Mouse (Mus musculus): ENCODE data around the gene Gm42420. TPM values are rescaled to one million over a fixed set of nuclear protein-coding genes. Genes with fewer than 3 reads are reported as not detected.
A peak's percentile ranks its signal among the peaks of the same experiment; 100 is the strongest.

Gene Gm42420
- polyA plus RNA-seq, 1 experiment from 2014 or later: 1.5 TPM

DNA sequence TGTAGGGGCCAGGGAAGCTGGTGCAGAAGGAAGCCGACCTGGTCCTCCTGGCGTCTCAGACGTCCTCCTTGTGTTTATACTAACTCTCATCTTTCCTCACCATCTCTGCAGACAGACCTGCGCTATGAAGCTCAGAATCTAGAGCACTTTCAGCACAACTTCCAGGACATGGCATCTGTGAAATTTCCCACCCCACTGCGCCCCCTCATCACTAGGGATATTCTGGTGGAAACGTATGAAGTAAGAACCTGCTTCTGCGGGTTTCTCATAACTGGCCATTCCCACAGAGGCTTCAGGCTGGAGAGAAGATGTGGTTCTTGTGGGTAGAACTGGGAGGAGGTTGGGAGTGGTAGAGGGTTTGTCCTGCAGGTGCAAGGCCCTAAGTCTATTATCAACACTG is 6.0 kb upstream of the Gm42420 start:
- no peak for DNase-seq (ENCODE audit: low spot score)
- Histone ChIP-seq H3K4me1 (peaks cover 6% of the 10 kb centered on the region), H3K4me3 (no peak overlapping the region), H3K27ac (no peak overlapping the region), H3K9me3 (no peaks in the 10 kb centered on the region), H3K27me3 (ENCODE audit: insufficient read depth, poor library complexity, severe bottlenecking) (no peaks in the 10 kb centered on the region), H3K36me3 (peaks cover 36% of the 10 kb centered on the region)
- WGBS: 86% methylated on average over 7 of the region's 7 CpGs

GRCm38 (mm10) chr6:39580558-39580957 is 5.0 kb upstream of the Gm42420 start:
- H3K4me1 ChIP-seq: 0 out of 2 replicates have a peak, but pooled peaks cover 4% of the 10 kb centered on the region
- WGBS: 69% methylated on average over 2 of the region's 2 CpGs
- H3K4me3 ChIP-seq: no peak overlapping the region
- no peaks in the 10 kb centered on the region for H3K27me3 ChIP-seq (ENCODE audit: insufficient read depth, poor library complexity, severe bottlenecking)
- H3K27ac ChIP-seq: peak overlapping the region; percentile 59; the same call in 1 of the 2 replicates
- no peak for DNase-seq (ENCODE audit: low spot score)
- H3K36me3 ChIP-seq: peaks cover 40% of the 10 kb centered on the region
- no peaks in the 10 kb centered on the region for H3K9me3 ChIP-seq

- peak; percentile 88 for DNase-seq (ENCODE audit: low spot score)
- Histone ChIP-seq H3K4me1 (0 out of 2 replicates have a peak, but pooled peaks cover 6% of the 10 kb centered on the region), H3K36me3 (peaks cover 47% of the 10 kb centered on the region), H3K27ac (peak overlapping the region; percentile 59; the same call in 1 of the 2 replicates), H3K9me3 (no peaks in the 10 kb centered on the region), H3K27me3 (ENCODE audit: insufficient read depth, poor library complexity, severe bottlenecking) (no peaks in the 10 kb centered on the region), H3K4me3 (no peak overlapping the region)
- WGBS: 73% methylated on average over 7 of the region's 7 CpGs
Observed at GRCm38 (mm10) chr6:39581087-39581784, 4.3 kb upstream of the Gm42420 start.

DNA sequence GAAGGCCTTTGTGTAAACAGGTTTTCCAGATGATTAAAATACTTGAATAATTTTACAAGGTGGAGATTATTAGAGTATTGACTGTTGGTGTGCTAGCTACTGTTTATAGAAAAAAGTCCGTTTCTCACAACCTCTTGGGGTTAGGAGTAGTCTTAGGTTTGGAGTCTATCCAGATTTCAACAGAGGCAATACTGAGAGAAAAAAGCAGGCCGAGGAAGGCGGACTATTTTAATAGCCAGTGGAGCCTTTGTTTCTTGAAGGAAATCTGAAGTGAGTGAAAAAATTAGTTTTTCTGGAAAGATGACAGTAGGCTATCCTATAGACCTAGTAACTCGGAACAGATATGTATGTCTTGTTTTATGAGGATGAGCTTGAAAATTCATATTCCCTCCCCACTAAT is 5.9 kb downstream of the Gm42420 start:
- Histone ChIP-seq H3K9me3 (no peaks in the 10 kb centered on the region), H3K27ac (0 out of 2 replicates have a peak overlapping the region, but pooled peaks have one; percentile 98), H3K4me3 (0 out of 2 replicates have a peak overlapping the region, but pooled peaks have one; percentile 81), H3K27me3 (ENCODE audit: insufficient read depth, poor library complexity, severe bottlenecking) (no peaks in the 10 kb centered on the region), H3K36me3 (peaks cover 38% of the 10 kb centered on the region), H3K4me1 (peaks cover 8% of the 10 kb centered on the region)
- WGBS: 93% methylated on average over 4 of the region's 4 CpGs
- DNase-seq (ENCODE audit: low spot score): no peak

DNA sequence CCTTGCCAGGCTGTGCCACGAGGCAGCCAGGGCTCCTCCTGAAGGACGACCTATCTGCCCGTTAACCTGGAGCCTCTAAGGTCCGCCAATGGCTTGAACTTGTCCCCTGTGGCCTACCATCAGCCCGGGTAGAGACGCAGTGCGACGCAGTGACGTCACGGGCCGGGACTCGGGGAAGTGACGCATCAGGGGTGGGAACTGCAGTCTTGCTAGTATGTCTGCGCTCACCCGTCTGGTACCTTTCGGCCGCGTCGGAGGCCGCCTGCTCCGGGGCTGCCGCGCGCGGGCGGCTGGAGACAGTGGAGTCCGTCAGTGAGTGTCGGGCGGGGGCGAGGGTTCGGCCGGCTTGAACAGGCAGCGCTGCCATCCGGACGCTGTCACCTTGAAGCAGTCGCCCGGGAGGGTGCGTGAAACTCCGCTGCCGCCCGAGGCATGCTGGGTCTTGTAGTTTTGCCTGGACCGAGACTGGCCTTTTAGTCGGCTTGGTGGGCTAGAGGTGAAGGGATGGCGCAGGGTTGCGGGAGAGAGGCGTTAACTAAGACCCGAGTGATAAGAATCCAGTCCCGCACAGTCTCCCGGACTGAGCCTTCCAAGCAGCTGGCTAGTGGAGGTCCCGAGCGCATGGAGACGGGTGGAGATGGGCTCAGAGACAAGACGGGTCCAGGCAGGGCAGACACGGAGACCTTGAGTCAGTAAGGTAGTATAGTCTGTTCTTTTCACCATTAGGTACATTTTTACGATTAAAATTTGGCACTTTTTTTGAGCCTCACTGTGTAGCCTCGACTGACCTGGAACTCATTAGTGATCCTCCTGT is 7.1 kb downstream of the Gm42420 start, which contains the start of gene Ndufb2:
Gene Ndufb2, plus strand, starts transcription at position 174 of the 814 bp plus-strand sequence.
- Histone ChIP-seq H3K4me3 (peak within 1 kb of the TSS; percentile 81), H3K27ac (peak within 1 kb of the TSS; percentile 98), H3K4me1 (peaks cover 8% of the 10 kb centered on the region), H3K27me3 (ENCODE audit: insufficient read depth, poor library complexity, severe bottlenecking) (no peaks in the 10 kb centered on the region), H3K36me3 (peaks cover 39% of the 10 kb centered on the region), H3K9me3 (no peaks in the 10 kb centered on the region)
- WGBS: under 1% methylated on average over 56 of the region's 56 CpGs
- peak; percentile 98 for DNase-seq (ENCODE audit: low spot score)

GRCm38 (mm10) chr6:39600851-39601250 is 15.3 kb downstream of the Gm42420 start:
- Histone ChIP-seq H3K9me3 (no peaks in the 10 kb centered on the region), H3K36me3 (peaks cover 66% of the 10 kb centered on the region), H3K4me1 (no peaks in the 10 kb centered on the region), H3K27me3 (ENCODE audit: insufficient read depth, poor library complexity, severe bottlenecking) (no peaks in the 10 kb centered on the region), H3K4me3 (no peak overlapping the region), H3K27ac (no peak overlapping the region)
- 95% methylated on average over 3 of the region's 3 CpGs for WGBS
- no peak for DNase-seq (ENCODE audit: low spot score)

- Histone ChIP-seq H3K36me3 (peaks cover 57% of the 10 kb centered on the region), H3K27ac (no peak overlapping the region)
Observed at GRCm38 (mm10) chr6:39601828-39602227, 16.3 kb downstream of the Gm42420 start.

DNA sequence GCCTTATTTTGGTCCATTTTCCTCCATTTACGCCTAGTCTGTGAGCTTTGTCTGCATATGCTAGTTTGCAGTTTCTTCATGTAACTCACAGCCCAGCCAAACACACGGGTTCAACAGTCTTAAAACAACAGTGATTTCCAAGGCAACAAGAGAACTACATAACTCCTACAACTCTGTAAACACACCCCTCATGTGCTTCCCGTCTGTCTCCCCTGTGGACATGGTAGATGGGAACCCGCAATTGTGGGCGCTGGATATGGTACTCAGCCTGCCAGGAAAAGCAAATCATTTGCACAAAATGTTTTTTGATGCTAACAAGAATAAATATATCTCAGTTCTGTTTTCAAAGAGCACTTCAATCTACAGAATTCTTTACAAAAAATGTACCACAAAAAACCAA is 19.0 kb downstream of the Gm42420 start:
- peaks cover 6% of the 10 kb centered on the region; the same call in 1 of the 2 replicates for H3K4me1 ChIP-seq
- H3K9me3 ChIP-seq: no peaks in the 10 kb centered on the region
- no peak overlapping the region for H3K4me3 ChIP-seq
- peaks cover 36% of the 10 kb centered on the region for H3K36me3 ChIP-seq
- WGBS: 80% methylated on average over 5 of the region's 5 CpGs
- H3K27me3 ChIP-seq (ENCODE audit: insufficient read depth, poor library complexity, severe bottlenecking): no peaks in the 10 kb centered on the region
- no peak overlapping the region for H3K27ac ChIP-seq
- no peak for DNase-seq (ENCODE audit: low spot score)

More at GRCm38 (mm10) chr6:39601828-39602227, 16.3 kb downstream of the Gm42420 start:
- WGBS: 83% methylated on average over 3 of the region's 3 CpGs
- H3K4me3 ChIP-seq: no peak overlapping the region
- peaks cover 6% of the 10 kb centered on the region; the same call in 1 of the 2 replicates for H3K4me1 ChIP-seq
- no peaks in the 10 kb centered on the region for H3K9me3 ChIP-seq
- no peak for DNase-seq (ENCODE audit: low spot score)
- no peaks in the 10 kb centered on the region for H3K27me3 ChIP-seq (ENCODE audit: insufficient read depth, poor library complexity, severe bottlenecking)

DNA sequence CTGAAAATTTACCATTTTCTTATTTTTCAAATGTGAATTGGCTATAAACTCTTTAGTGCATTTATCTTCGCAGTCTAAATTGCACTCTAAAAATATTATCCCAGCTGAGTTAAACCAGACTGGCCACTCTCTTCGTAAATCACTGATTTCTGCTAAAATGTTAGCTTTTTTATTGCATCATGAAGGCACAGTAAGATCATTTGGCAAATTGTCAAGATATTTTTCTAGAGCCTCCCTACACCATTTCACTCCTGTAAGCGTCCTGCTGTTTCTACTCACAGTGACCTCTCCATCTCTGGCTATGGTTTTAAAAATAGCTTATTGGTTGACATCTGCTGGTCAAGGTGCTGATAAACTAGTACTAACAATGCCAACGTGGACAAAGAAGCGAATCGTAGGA is 20.5 kb downstream of the Gm42420 start:
- WGBS: 55% methylated on average over 6 of the region's 6 CpGs
- Histone ChIP-seq H3K4me1 (peaks cover 6% of the 10 kb centered on the region; the same call in 1 of the 2 replicates), H3K27ac (no peak overlapping the region), H3K36me3 (peaks cover 25% of the 10 kb centered on the region; the same call in 1 of the 2 replicates), H3K4me3 (no peak overlapping the region), H3K9me3 (no peaks in the 10 kb centered on the region), H3K27me3 (ENCODE audit: insufficient read depth, poor library complexity, severe bottlenecking) (no peaks in the 10 kb centered on the region)
- DNase-seq (ENCODE audit: low spot score): no peak

DNA sequence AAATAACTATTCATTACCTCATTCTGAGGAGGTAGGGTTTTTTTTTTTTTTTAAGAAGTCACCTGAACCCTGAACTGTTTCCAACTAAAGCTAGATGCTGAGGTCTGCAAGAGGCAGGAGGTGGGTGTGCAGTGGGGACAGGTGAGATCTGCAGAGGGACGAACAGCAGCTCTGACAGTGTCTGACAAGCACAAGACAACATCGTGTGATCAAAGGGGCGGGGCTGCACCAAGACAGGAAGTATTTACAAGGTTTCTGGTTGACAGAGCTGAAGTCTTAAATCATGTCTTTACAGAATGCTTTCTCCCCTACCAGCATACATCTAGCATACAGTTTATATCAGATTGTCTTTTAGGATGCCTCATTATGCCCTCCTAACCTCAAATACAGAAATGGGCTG is 21.3 kb downstream of the Gm42420 start:
- H3K4me1 ChIP-seq: peaks cover 6% of the 10 kb centered on the region; the same call in 1 of the 2 replicates
- DNase-seq (ENCODE audit: low spot score): no peak
- H3K27me3 ChIP-seq (ENCODE audit: insufficient read depth, poor library complexity, severe bottlenecking): no peaks in the 10 kb centered on the region
- no peak overlapping the region for H3K4me3 ChIP-seq
- 52% methylated on average over 3 of the region's 3 CpGs for WGBS
- peaks cover 24% of the 10 kb centered on the region; the same call in 1 of the 2 replicates for H3K36me3 ChIP-seq
- no peaks in the 10 kb centered on the region for H3K9me3 ChIP-seq
- H3K27ac ChIP-seq: no peak overlapping the region

DNA sequence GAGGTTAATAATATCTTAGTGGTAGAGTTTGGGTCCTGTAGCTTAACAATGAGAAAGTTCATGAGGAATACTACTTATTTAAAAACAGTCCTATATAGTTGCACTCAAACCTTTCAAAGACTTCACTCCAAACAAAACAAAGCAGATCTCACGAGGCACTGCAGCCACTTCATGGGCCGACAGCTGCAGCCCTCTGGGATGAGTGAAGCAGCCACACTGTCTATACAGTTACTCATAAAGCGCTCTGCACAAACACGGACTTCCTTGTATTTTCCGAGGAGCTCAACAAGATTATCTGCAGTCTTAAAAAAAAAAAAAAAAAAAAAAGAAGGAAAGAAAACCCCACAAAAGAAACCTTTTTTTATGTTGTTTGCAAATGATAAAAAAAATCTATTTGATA is 21.8 kb downstream of the Gm42420 start:
- DNase-seq (ENCODE audit: low spot score): no peak
- Histone ChIP-seq H3K27me3 (ENCODE audit: insufficient read depth, poor library complexity, severe bottlenecking) (no peaks in the 10 kb centered on the region), H3K36me3 (peaks cover 22% of the 10 kb centered on the region; the same call in 1 of the 2 replicates), H3K4me1 (peaks cover 6% of the 10 kb centered on the region; the same call in 1 of the 2 replicates), H3K27ac (no peak overlapping the region), H3K9me3 (no peaks in the 10 kb centered on the region), H3K4me3 (no peak overlapping the region)
- WGBS: 62% methylated on average over 5 of the region's 5 CpGs

GRCm38 (mm10) chr6:39610207-39610606 is 24.7 kb downstream of the Gm42420 start:
- H3K27me3 ChIP-seq (ENCODE audit: insufficient read depth, poor library complexity, severe bottlenecking): no peaks in the 10 kb centered on the region
- no peak for DNase-seq (ENCODE audit: low spot score)
- no peak overlapping the region for H3K27ac ChIP-seq
- no peaks in the 10 kb centered on the region for H3K9me3 ChIP-seq
- H3K4me3 ChIP-seq: no peak overlapping the region
- 79% methylated on average over 2 of the region's 2 CpGs for WGBS
- H3K4me1 ChIP-seq: peaks cover 6% of the 10 kb centered on the region; the same call in 1 of the 2 replicates
- peaks cover 32% of the 10 kb centered on the region for H3K36me3 ChIP-seq

DNA sequence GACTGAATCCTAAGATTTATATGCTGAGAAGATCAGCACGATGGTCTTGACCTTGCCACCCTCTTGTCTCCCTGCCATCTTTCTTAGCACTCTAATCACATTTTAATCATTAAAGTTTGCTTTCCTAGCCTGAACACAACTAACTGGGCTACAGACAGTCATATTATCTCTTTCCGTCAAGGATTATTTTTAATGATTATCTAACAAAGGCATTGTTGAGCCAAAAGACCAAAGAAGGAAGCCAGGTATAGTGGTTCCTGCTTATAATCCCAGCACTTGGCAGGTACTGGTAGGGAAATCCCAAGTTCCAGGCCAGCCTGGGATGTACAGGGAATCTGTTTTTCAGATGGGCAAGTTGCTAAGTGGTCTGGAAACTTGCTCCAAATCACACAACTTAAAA is 25.7 kb downstream of the Gm42420 start:
- Histone ChIP-seq H3K4me1 (peaks cover 3% of the 10 kb centered on the region; the same call in 1 of the 2 replicates), H3K27me3 (ENCODE audit: insufficient read depth, poor library complexity, severe bottlenecking) (no peaks in the 10 kb centered on the region), H3K27ac (no peak overlapping the region), H3K4me3 (no peak overlapping the region), H3K36me3 (peaks cover 42% of the 10 kb centered on the region), H3K9me3 (no peaks in the 10 kb centered on the region)
- DNase-seq (ENCODE audit: low spot score): no peak
- WGBS: 94% methylated on average over 2 of the region's 2 CpGs
